Mouse (Mus musculus) kidney, adult 2 months (tissue): ENCODE measurements at regions not wholly inside any gene's neighbourhood (a gene's known extent, or its start where the extent isn't known, plus 50 kb on each side); places are given as distances from the start of the nearest gene placed in this dataset.

ENCODE experiments used
- CTCF ChIP-seq: fragments of 200-500 bp; conservative IDR thresholded peaks from 2 replicates; pipeline ENCODE4 v1.5.1; 2011; ENCODE audit warnings: low read depth, mild to moderate bottlenecking, control low read depth, low read length, moderate library complexity, mixed read lengths; ENCODE audit not compliant: insufficient read depth, insufficient read length
- POLR2A ChIP-seq: fragments of 200-500 bp; IDR thresholded peaks from one replicate; pipeline ENCODE4 v1.6.1; 2011; ENCODE audit warnings: low read depth, low read length, control low read depth

DNA sequence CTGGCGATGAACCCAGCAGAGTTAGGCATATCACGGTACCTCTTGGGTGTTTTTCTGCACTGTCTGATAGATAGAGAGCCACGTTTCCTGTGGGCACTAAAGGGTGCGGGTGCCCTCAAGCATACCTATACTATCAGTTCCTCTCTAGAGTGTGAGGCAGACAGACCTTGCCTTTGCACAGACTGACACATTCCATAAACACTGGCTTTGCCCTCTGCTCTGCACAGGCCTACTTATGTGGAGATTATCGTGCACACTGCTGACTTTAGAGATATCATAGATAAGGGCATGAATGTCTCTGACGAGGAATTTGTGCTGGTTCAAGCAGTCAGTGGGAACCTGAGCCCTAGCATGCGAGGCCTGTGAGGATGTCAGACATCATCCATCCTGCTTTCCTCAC lies 102.1 kb downstream of the Tmem170b start:
- TF ChIP-seq CTCF, result no peak
- no peak for TF ChIP-seq POLR2A
